Mouse (Mus musculus): ENCODE results near the gene Gm47841.

GRCm38 (mm10) chr15:101005717-101006116, 41.5 kb downstream of the Gm47841 start:
- TF ChIP-seq CTCF (conservative IDR thresholded peaks at IDR 0.05; ENCODE audit: low read length) (no peak), NANOG (IDR thresholded peaks at IDR 0.05; ENCODE audit: borderline replicate concordance, low read length) (no peak), POU5F1 (IDR thresholded peaks at IDR 0.05; ENCODE audit: borderline replicate concordance, low read length) (no peak)
